Mouse (Mus musculus) liver, embryonic 15.5 days (tissue): Measurements from ENCODE around the gene Rasgrp1. TPM values are rescaled to one million over a fixed set of nuclear protein-coding genes. Genes with fewer than 3 reads are reported as not detected.
A peak's percentile ranks its signal among the peaks of the same experiment; 100 is the strongest.

Source experiments
- ATAC-seq: fragments of 200-750 bp; cut with Nextera tagmentation; 2 replicates; pipeline ENCODE4 v1.8.0; 2017; ENCODE audit warnings: moderate number of reproducible peaks, mild to moderate bottlenecking, moderate library complexity; ENCODE audit not compliant: insufficient read depth
- H3K27ac ChIP-seq: fragments of 300-500 bp; sonication (generic); replicated peaks from 2 replicates; pipeline ENCODE4 v1.5.1; 2015; ENCODE audit warnings: mild to moderate bottlenecking, inconsistent platforms
- H3K27me3 ChIP-seq: fragments of 300-500 bp; sonication (generic); 2 replicates; pipeline ENCODE4 v1.6.1; 2015; ENCODE audit warnings: mild to moderate bottlenecking, inconsistent platforms
- H3K36me3 ChIP-seq: fragments of 300-500 bp; sonication (generic); replicated peaks from 2 replicates; pipeline ENCODE4 v1.6.1; 2015; ENCODE audit warnings: moderate library complexity, mild to moderate bottlenecking, inconsistent platforms
- H3K4me1 ChIP-seq: fragments of 300-500 bp; sonication (generic); replicated peaks from 2 replicates; pipeline ENCODE4 v1.6.1; 2015; ENCODE audit warnings: inconsistent platforms
- H3K4me2 ChIP-seq: fragments of 300-500 bp; sonication (generic); 2 replicates; pipeline ENCODE4 v1.6.1; 2015; ENCODE audit warnings: moderate library complexity, mild to moderate bottlenecking, inconsistent platforms
- H3K4me3 ChIP-seq: fragments of 300-500 bp; sonication (generic); replicated peaks from 2 replicates; pipeline ENCODE4 v1.5.1; 2015; ENCODE audit warnings: mild to moderate bottlenecking, inconsistent platforms
- H3K9ac ChIP-seq: fragments of 300-500 bp; sonication (generic); 2 replicates; pipeline ENCODE4 v1.6.1; 2015; ENCODE audit warnings: moderate library complexity, mild to moderate bottlenecking, inconsistent platforms
- H3K9me3 ChIP-seq: fragments of 300-500 bp; sonication (generic); replicated peaks from 2 replicates; pipeline ENCODE4 v1.6.1; 2016; ENCODE audit warnings: inconsistent platforms
- WGBS: fragments of 180-500 bp; shearing (Covaris S2); methylation state at CpG from one replicate; pipeline ENCODE4 v1.1.7; 2015; ENCODE audit warnings: mixed read lengths; ENCODE audit not compliant: insufficient replicate concordance; 5-methylcytosine and 5-hydroxymethylcytosine counted together
- polyA plus RNA-seq: library from polyadenylated mRNA; unstranded; fragments of >200 nt; fragmentation: Nextera tagmentation; extraction: Ambion mirVana; gene quantifications from 2 replicates; pipeline ENCODE4 v1.2.1, GENCODE M21; 2015

The Rasgrp1 gene
- 0.78 and 0.79 TPM in 2 replicates for polyA plus RNA-seq

GRCm38 (mm10) chr2:117342547-117343239 is at the start of gene Rasgrp1:
Rasgrp1 (minus strand) TSS chr2:117343001.
- Histone ChIP-seq H3K9me3 (no peaks in the 10 kb centered on the region), H3K9ac (no peak within 1 kb of the TSS), H3K27me3 (peaks cover 30% of the 10 kb centered on the region), H3K4me2 (peak within 1 kb of the TSS; percentile 59), H3K4me3 (peak within 1 kb of the TSS; percentile 38), H3K27ac (no peak within 1 kb of the TSS), H3K4me1 (peaks cover 8% of the 10 kb centered on the region; the same call in 1 of the 2 replicates), H3K36me3 (no peaks in the 10 kb centered on the region)
- ATAC-seq, result 0 out of 2 replicates have a peak, but pooled peaks have one; percentile 31
- 2% methylated on average over 56 of the region's 56 CpGs for WGBS

- Histone ChIP-seq H3K27ac (no peak overlapping the region), H3K36me3 (no peaks in the 10 kb centered on the region), H3K9ac (no peak overlapping the region), H3K27me3 (no peaks in the 10 kb centered on the region), H3K4me1 (no peaks in the 10 kb centered on the region), H3K4me2 (no peak overlapping the region), H3K9me3 (no peaks in the 10 kb centered on the region), H3K4me3 (no peak overlapping the region)
- ATAC-seq, result no peak
- 64% methylated on average over 17 of the region's 17 CpGs for WGBS
These were observed 47.4 kb upstream of the Rasgrp1 start for GRCm38 (mm10) chr2:117389925-117390892.

GRCm38 (mm10) chr2:117389460-117389859 is 46.7 kb upstream of the Rasgrp1 start:
- Histone ChIP-seq H3K9me3 (no peaks in the 10 kb centered on the region), H3K36me3 (no peaks in the 10 kb centered on the region), H3K27ac (no peak overlapping the region), H3K27me3 (no peaks in the 10 kb centered on the region), H3K4me3 (no peak overlapping the region), H3K4me2 (no peak overlapping the region), H3K4me1 (no peaks in the 10 kb centered on the region), H3K9ac (no peak overlapping the region)
- no peak for ATAC-seq
- WGBS, result 58% methylated on average over 3 of the region's 3 CpGs

GRCm38 (mm10) chr2:117388121-117388520 is 45.3 kb upstream of the Rasgrp1 start:
- Histone ChIP-seq H3K4me2 (no peak overlapping the region), H3K27ac (no peak overlapping the region), H3K4me1 (no peaks in the 10 kb centered on the region), H3K9me3 (no peaks in the 10 kb centered on the region), H3K9ac (no peak overlapping the region), H3K4me3 (no peak overlapping the region), H3K36me3 (no peaks in the 10 kb centered on the region), H3K27me3 (no peaks in the 10 kb centered on the region)
- ATAC-seq, result no peak
- 47% methylated on average over 4 of the region's 4 CpGs for WGBS

- no peaks in the 10 kb centered on the region for H3K36me3 ChIP-seq
- no peaks in the 10 kb centered on the region for H3K4me1 ChIP-seq
- no peak for ATAC-seq
- H3K9ac ChIP-seq, result no peak overlapping the region
- H3K4me2 ChIP-seq, result no peak overlapping the region
- H3K9me3 ChIP-seq, result no peaks in the 10 kb centered on the region
- H3K27ac ChIP-seq, result no peak overlapping the region
- H3K27me3 ChIP-seq, result no peaks in the 10 kb centered on the region
- H3K4me3 ChIP-seq, result no peak overlapping the region
- 67% methylated on average over 12 of the region's 12 CpGs for WGBS
These were observed 44.3 kb upstream of the Rasgrp1 start for GRCm38 (mm10) chr2:117386981-117387705.

- H3K36me3 ChIP-seq, result no peaks in the 10 kb centered on the region
- no peaks in the 10 kb centered on the region for H3K9me3 ChIP-seq
- no peak for ATAC-seq
- H3K27me3 ChIP-seq, result no peaks in the 10 kb centered on the region
- H3K27ac ChIP-seq, result no peak overlapping the region
- H3K9ac ChIP-seq, result no peak overlapping the region
- 42% methylated on average over 7 of the region's 7 CpGs for WGBS
- H3K4me3 ChIP-seq, result no peak overlapping the region
- no peak overlapping the region for H3K4me2 ChIP-seq
- H3K4me1 ChIP-seq, result no peaks in the 10 kb centered on the region
These were observed 43.3 kb upstream of the Rasgrp1 start for GRCm38 (mm10) chr2:117386036-117386590.

- ATAC-seq, result no peak
- H3K9ac ChIP-seq, result no peak overlapping the region
These were observed 38.5 kb upstream of the Rasgrp1 start for GRCm38 (mm10) chr2:117381314-117381713.

GRCm38 (mm10) chr2:117374293-117374830 is 31.6 kb upstream of the Rasgrp1 start:
- Histone ChIP-seq H3K4me2 (no peak overlapping the region), H3K36me3 (no peaks in the 10 kb centered on the region), H3K4me3 (no peak overlapping the region), H3K4me1 (no peaks in the 10 kb centered on the region), H3K9me3 (no peaks in the 10 kb centered on the region), H3K27me3 (no peaks in the 10 kb centered on the region), H3K27ac (no peak overlapping the region), H3K9ac (no peak overlapping the region)
- 21% methylated on average over 2 of the region's 2 CpGs for WGBS
- no peak for ATAC-seq

More at GRCm38 (mm10) chr2:117381314-117381713, 38.5 kb upstream of the Rasgrp1 start:
- Histone ChIP-seq H3K4me1 (no peaks in the 10 kb centered on the region), H3K9me3 (no peaks in the 10 kb centered on the region), H3K36me3 (no peaks in the 10 kb centered on the region), H3K27ac (no peak overlapping the region), H3K27me3 (no peaks in the 10 kb centered on the region), H3K4me2 (no peak overlapping the region), H3K4me3 (no peak overlapping the region)
- 52% methylated on average over 3 of the region's 3 CpGs for WGBS

- H3K27me3 ChIP-seq, result no peaks in the 10 kb centered on the region
- H3K9ac ChIP-seq, result no peak overlapping the region
- 67% methylated on average over 1 of the region's 1 CpGs for WGBS
- no peak overlapping the region for H3K4me2 ChIP-seq
- H3K27ac ChIP-seq, result no peak overlapping the region
- no peaks in the 10 kb centered on the region for H3K36me3 ChIP-seq
- no peak overlapping the region for H3K4me3 ChIP-seq
- ATAC-seq, result no peak
- H3K4me1 ChIP-seq, result no peaks in the 10 kb centered on the region
- H3K9me3 ChIP-seq, result no peaks in the 10 kb centered on the region
These were observed 28.9 kb upstream of the Rasgrp1 start for GRCm38 (mm10) chr2:117371706-117372105.

GRCm38 (mm10) chr2:117366478-117366877 is 23.7 kb upstream of the Rasgrp1 start:
- WGBS, result 43% methylated on average over 3 of the region's 3 CpGs
- Histone ChIP-seq H3K4me3 (no peak overlapping the region), H3K9ac (no peak overlapping the region), H3K9me3 (no peaks in the 10 kb centered on the region), H3K4me1 (no peaks in the 10 kb centered on the region), H3K27me3 (no peaks in the 10 kb centered on the region), H3K27ac (no peak overlapping the region), H3K4me2 (no peak overlapping the region), H3K36me3 (no peaks in the 10 kb centered on the region)
- ATAC-seq, result no peak
